Mouse (Mus musculus): Measurements from ENCODE around the gene Lyve1.

Gene Lyve1

DNA sequence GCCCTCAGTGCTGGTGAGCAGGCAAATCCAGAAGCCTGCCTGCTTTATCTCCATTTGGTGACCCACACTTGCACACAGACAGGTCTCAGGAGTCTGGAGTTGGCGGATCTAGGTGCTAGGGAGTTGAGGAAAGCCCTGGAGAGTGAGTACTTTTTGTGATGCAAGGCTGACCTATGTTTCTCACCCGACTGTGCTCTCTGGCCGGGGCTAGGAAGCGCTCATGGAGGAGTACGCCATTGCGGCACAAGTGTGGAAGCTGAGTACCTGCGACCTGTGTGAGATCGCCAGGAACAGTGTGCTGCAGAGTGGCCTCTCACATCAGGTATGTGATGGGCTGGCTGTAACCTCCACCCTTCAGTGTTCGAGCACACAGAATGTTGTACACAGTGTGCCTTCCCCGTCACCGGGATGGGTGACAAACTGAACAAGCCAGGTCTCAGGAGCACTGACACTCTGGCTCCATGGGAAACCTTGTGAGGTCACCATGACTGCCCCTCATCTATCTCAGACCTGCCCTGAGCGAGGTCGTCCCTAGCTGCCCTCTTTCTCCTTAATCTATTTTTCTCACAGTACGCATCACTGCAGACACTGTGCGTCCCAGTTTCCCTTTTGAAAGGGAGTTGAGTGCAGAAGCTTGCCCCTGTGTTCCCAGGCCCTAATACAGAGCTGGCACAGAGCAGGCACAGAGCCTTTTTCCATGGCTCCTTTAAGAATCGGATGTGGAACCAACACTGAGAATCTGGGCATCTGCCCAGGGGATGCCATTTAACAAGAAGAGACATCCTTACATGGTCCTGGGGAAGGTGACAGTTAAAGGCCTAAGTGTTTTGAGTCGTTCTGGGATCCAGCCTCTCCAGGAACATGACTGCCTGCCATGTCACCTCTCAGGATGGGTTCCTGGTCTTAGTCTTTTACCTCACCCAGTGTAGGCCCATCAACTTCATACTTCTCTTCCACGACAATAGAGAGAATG lies 53.2 kb downstream of the Lyve1 start:
- no peak for DNase-seq (ENCODE audit: low spot score)

DNA sequence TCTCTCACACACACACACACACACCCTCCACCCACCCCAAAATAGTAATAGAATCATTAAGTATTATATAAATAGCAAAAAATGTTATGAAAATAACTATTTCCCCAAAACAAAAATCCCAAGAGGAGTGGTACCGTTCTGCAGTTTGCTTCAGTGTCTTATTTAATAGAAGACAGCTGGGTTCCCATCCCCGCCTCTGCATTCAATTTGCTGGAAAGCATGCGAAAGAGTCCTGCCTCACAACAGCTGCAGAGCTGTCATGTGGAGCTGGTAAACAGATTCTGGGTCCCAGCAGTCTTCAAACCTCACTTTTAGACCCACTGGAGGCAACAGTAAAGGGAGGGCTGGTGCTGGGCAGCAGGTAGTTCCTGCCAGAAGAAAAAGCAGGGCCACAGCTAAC lies 54.1 kb downstream of the Lyve1 start:
- no peak for DNase-seq (ENCODE audit: low spot score)

DNA sequence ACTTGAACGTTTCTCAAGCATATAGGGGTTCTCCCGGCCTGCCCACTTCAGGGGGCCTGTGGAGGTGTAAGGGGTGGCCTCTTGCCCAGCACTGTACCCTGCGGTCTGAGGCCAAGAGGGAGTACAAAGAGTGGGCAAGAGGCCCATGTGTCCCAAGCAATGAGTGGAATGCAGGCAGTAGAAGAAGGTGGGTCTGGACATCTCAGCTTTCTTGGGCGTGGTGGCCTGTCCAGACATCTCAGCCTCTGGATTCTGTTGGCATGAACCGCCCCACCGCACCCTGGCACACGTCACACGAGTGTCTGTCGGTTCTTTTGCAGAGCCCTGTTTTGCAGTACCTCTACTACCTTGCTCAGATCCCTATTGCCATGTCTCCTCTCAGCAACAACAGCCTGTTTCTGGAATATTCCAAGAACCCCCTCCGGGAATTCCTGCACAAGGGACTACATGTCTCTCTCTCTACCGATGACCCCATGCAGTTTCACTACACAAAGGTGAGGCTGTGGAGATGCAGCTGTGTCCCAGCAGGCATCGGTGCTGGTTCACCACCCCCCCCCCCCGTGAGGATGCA lies 55.5 kb downstream of the Lyve1 start:
- DNase-seq (ENCODE audit: low spot score), result no peak

DNA sequence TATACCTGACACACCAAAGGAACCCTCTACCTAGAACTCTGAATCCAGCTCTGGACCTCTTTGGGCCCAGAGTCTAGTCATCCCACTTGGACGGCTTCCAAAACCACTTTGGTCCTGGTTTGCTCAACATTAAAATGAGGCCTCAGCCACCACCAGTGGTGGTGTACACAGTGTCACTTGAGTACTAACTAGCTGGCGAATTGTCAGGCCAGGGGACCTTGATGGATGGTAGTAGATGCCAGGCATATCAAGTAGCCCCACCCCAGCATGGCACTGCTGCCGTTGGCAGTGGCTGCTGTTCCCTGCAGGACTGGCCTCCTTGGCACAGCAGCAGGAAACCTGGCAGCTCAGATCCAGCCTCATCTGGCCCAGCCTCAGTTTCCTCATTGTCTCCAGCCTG lies 58.8 kb downstream of the Lyve1 start:
- no peak for DNase-seq (ENCODE audit: low spot score)

DNA sequence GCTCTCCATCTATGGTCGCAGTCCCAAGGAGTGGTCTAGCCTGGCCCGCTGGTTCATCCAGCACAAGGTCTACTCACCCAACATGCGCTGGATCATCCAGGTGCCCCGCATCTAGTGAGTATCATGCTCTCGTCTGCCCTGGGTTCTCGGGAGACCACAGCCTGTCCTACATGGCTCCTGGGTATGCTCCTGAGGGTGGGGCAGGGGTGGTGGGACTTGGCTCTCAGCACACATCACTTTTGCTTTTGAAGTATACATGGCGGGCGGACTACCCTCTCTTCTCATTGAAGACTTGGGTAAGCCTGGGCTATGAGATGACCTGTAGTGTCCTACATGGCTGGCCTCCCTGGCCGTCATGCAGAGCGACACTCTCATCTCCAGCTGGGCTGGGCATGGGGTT lies 59.9 kb downstream of the Lyve1 start:
- no peak for DNase-seq (ENCODE audit: low spot score)

DNA sequence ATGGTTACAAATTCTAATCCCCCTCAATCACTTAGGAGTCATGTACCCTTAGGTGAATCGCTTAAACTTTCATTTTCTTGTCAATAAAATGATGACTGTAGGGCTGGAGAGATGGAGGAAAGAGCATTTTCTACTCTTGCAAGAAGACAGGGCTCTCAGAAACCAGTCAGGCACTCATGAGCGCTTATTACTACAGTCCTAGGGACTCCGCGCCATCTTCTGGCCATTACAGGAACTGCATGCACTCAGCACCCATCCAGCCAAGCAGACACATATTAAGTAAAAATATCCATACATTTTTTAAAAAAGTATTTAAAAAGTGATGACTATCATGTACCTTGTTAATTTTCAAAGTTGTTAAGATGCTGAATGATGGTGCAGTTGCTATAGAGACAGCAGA lies 62.0 kb downstream of the Lyve1 start:
- DNase-seq (ENCODE audit: low spot score), result peak; percentile 86
